Mouse (Mus musculus): ENCODE measurements at regions not wholly inside any gene's neighbourhood (a gene's known extent, or its start where the extent isn't known, plus 50 kb on each side); places are given as distances from the start of the nearest gene placed in this dataset.
"Not testable (repeated sequence)": the region's sequence is repeated elsewhere in the genome, so short reads cannot be mapped to it uniquely, and the experiment has no call there.

DNA sequence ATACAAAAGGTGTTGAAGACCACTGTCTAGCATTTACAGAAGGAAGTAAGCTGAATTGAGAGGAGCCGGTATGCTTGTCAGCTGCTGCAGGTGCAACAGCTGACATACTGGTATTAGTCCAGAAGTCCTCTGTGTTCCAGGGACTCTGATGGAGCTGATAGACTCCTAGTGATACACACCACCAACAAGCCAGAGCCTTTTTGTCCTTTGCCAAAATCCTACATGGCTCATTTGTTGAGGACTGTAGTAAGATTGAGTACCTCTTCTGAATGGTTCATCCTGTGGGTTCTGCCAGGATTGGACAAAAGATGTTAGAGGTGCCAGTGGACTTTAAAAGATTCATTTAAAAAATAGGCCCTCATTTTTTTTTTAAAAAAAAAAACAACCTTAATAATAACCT is 129.4 kb upstream of the Tmem185a start:
- H3K36me3 ChIP-seq (ENCODE audit: control insufficient read depth, insufficient read depth, low read length): no peaks in the 10 kb centered on the region
- no peak overlapping the region for H3K27ac ChIP-seq (ENCODE audit: low read length)
- H3K9me3 ChIP-seq (ENCODE audit: control insufficient read depth, low read depth, low read length): no peaks in the 10 kb centered on the region
- no peak overlapping the region for H3K4me2 ChIP-seq (replicated peaks; ENCODE audit: low read depth, low read length)
- no peak for ATAC-seq (ENCODE audit: insufficient number of reproducible peaks, insufficient read depth, low FRiP score, low read depth)
- H3K9ac ChIP-seq (replicated peaks; ENCODE audit: low read depth, low read length): no peak overlapping the region
- no peaks in the 10 kb centered on the region for H3K4me1 ChIP-seq (ENCODE audit: control insufficient read depth, insufficient read depth, low read length)
- 64% methylated on average over 1 of the region's 1 CpGs for WGBS
- H3K27me3 ChIP-seq (ENCODE audit: control insufficient read depth, insufficient read depth, low read length): no peaks in the 10 kb centered on the region
- H3K4me3 ChIP-seq (ENCODE audit: low read depth, low read length): no peak overlapping the region

DNA sequence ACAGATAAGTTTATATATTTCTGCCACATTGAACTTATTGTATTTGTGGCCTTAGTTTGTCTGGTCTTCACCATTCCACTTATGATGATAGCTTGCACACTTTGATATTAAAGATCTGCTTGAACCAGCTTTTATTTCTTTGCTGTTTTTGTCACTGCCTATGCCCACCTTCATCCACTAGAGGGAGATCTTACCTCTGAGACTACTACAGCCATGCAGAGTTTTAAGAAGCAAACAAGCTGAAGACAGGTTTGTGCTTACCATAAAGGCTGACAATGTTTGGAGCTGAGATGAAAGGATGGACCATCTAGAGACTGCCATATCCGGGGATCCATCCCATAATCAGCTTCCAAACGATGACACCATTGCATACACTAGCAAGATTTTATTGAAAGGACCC is 105.4 kb upstream of the Tmem185a start:
- H3K27me3 ChIP-seq (ENCODE audit: control insufficient read depth, insufficient read depth, low read length); H3K4me2 ChIP-seq (replicated peaks; ENCODE audit: low read depth, low read length); H3K9me3 ChIP-seq (ENCODE audit: control insufficient read depth, low read depth, low read length); H3K4me3 ChIP-seq (ENCODE audit: low read depth, low read length); ATAC-seq (ENCODE audit: insufficient number of reproducible peaks, insufficient read depth, low FRiP score, low read depth); H3K4me1 ChIP-seq (ENCODE audit: control insufficient read depth, insufficient read depth, low read length); H3K9ac ChIP-seq (replicated peaks; ENCODE audit: low read depth, low read length); H3K36me3 ChIP-seq (ENCODE audit: control insufficient read depth, insufficient read depth, low read length); H3K27ac ChIP-seq (ENCODE audit: low read length): not testable (repeated sequence)
- WGBS: 12% methylated on average over 2 of the region's 2 CpGs

DNA sequence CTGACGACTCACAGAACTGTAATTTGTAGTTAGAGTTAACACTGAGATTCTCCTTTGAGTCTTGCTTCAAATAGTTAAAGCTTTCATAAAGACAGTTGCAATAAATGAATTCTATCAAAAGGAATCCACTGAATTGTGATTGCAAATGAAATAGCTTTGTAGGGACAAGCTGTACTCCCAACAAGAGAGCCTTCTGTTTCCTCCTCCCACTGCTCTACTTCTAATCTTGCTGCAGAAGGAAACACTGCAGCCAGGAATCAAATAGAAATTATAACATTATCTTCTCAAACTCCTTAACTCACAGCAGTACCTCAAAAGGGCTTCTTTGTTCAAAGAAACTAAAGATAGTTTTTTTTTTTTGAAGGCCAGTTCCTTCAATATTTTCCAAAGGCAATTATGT is 103.2 kb upstream of the Tmem185a start:
- 57% methylated on average over 1 of the region's 1 CpGs for WGBS
- no peaks in the 10 kb centered on the region for H3K4me1 ChIP-seq (ENCODE audit: control insufficient read depth, insufficient read depth, low read length)
- no peaks in the 10 kb centered on the region for H3K36me3 ChIP-seq (ENCODE audit: control insufficient read depth, insufficient read depth, low read length)
- H3K9ac ChIP-seq (replicated peaks; ENCODE audit: low read depth, low read length): no peak overlapping the region
- H3K4me2 ChIP-seq (replicated peaks; ENCODE audit: low read depth, low read length): no peak overlapping the region
- no peaks in the 10 kb centered on the region for H3K27me3 ChIP-seq (ENCODE audit: control insufficient read depth, insufficient read depth, low read length)
- ATAC-seq (ENCODE audit: insufficient number of reproducible peaks, insufficient read depth, low FRiP score, low read depth): no peak
- H3K27ac ChIP-seq (ENCODE audit: low read length): no peak overlapping the region
- no peak overlapping the region for H3K4me3 ChIP-seq (ENCODE audit: low read depth, low read length)
- no peaks in the 10 kb centered on the region for H3K9me3 ChIP-seq (ENCODE audit: control insufficient read depth, low read depth, low read length)

DNA sequence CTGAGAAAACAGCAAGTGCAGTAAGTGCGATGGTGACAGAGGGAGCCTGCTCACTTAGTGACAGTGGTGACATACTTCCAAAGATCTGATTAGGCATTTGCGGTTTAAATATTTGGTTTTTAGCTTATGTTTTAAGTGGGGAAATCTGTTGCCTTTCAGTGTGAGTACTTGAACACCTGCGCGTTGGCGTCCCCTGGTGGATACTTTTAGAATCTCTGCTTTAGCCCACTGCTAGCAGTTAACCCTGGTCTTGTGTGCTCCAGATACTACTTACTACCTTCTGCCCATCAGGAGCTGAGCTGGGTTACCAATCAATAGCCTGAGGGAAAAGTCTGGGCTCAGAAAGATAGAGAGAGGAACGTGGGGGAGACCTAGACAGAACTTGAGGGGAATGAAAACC is 97.3 kb upstream of the Tmem185a start:
- not testable (repeated sequence) for H3K27me3 ChIP-seq (ENCODE audit: control insufficient read depth, insufficient read depth, low read length); ATAC-seq (ENCODE audit: insufficient number of reproducible peaks, insufficient read depth, low FRiP score, low read depth); H3K9ac ChIP-seq (replicated peaks; ENCODE audit: low read depth, low read length); H3K4me1 ChIP-seq (ENCODE audit: control insufficient read depth, insufficient read depth, low read length); H3K4me2 ChIP-seq (replicated peaks; ENCODE audit: low read depth, low read length); H3K9me3 ChIP-seq (ENCODE audit: control insufficient read depth, low read depth, low read length); H3K36me3 ChIP-seq (ENCODE audit: control insufficient read depth, insufficient read depth, low read length); H3K4me3 ChIP-seq (ENCODE audit: low read depth, low read length); H3K27ac ChIP-seq (ENCODE audit: low read length)
- WGBS: 25% methylated on average over 1 of the region's 6 CpGs

DNA sequence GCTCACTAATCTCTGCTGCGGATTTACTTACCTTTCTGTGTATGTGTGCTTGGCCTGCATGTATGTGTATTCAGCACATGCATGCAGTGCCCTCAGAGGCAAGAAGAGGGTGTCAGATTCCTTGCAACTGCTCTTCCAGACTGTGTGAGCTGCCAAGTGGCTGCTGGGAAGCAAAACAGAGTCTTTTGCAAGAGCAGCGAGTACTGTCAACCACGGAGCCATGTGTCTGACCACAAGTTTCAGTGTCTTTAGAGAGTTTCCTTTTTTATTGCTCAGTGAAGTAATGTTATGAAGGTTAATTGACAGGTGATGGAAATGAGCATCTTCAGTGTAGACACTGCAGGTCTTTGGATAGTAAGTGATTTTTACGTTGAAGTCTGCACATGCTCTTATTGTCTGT is 93.6 kb upstream of the Tmem185a start:
- not testable (repeated sequence) for H3K4me1 ChIP-seq (ENCODE audit: control insufficient read depth, insufficient read depth, low read length); H3K4me2 ChIP-seq (replicated peaks; ENCODE audit: low read depth, low read length); H3K27me3 ChIP-seq (ENCODE audit: control insufficient read depth, insufficient read depth, low read length); H3K9me3 ChIP-seq (ENCODE audit: control insufficient read depth, low read depth, low read length); H3K9ac ChIP-seq (replicated peaks; ENCODE audit: low read depth, low read length); H3K27ac ChIP-seq (ENCODE audit: low read length); H3K36me3 ChIP-seq (ENCODE audit: control insufficient read depth, insufficient read depth, low read length); H3K4me3 ChIP-seq (ENCODE audit: low read depth, low read length); ATAC-seq (ENCODE audit: insufficient number of reproducible peaks, insufficient read depth, low FRiP score, low read depth)
- WGBS: 67% methylated on average over 3 of the region's 4 CpGs

DNA sequence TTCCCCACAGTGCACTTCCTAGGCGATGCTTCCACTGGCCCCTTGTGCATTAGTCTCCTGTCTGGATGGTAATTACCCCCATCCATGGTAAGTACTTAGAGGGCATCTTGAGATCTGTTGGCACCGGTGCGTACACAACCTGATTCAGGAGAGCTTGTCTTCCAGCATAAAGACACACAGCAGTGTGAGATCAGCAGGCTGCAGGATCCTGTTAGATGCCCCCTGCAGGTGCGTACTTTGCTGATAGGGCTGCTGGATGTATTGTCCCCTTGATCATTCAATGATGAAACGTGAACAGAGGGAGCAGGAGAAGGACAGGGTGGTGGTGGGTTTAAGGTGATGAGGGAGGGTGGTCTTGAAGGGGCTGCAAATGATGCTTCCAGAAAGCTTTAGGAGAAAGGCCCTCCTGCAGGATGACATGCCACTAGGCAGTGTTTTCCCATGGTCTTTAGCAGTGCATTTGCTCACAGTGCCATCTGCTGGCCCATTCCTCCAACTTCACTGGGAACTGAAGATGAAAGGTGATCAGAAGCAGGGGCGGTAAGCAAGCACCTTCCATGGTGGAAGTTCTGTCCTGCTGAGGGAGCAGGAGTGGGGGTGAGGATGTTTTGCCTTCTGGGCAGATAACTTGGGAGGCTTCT is 92.5 kb upstream of the Tmem185a start:
- H3K4me2 ChIP-seq (replicated peaks; ENCODE audit: low read depth, low read length); H3K4me3 ChIP-seq (ENCODE audit: low read depth, low read length); H3K9me3 ChIP-seq (ENCODE audit: control insufficient read depth, low read depth, low read length); H3K27ac ChIP-seq (ENCODE audit: low read length); H3K36me3 ChIP-seq (ENCODE audit: control insufficient read depth, insufficient read depth, low read length); H3K4me1 ChIP-seq (ENCODE audit: control insufficient read depth, insufficient read depth, low read length); H3K27me3 ChIP-seq (ENCODE audit: control insufficient read depth, insufficient read depth, low read length); H3K9ac ChIP-seq (replicated peaks; ENCODE audit: low read depth, low read length): not testable (repeated sequence)
- ATAC-seq (ENCODE audit: insufficient number of reproducible peaks, insufficient read depth, low FRiP score, low read depth): peak; percentile 53; the same call in 1 of the 2 replicates
- 58% methylated on average over 5 of the region's 6 CpGs for WGBS
